Mouse (Mus musculus) CD4-positive, CD25-positive, alpha-beta regulatory T cell, adult 2 months (primary cell): ENCODE measurements around the gene Hacd1.

ENCODE experiments used
- DNase-seq: peaks from one replicate; pipeline ENCODE4 v3.0.0-alpha.2; 2012; ENCODE audit warnings: low read depth, low spot score

The Hacd1 gene

GRCm38 (mm10) chr2:14055566-14056331 lies at the start of gene Hacd1:
Hacd1 (minus strand) TSS chr2:14056135.
- peak; percentile 35 for DNase-seq

DNA sequence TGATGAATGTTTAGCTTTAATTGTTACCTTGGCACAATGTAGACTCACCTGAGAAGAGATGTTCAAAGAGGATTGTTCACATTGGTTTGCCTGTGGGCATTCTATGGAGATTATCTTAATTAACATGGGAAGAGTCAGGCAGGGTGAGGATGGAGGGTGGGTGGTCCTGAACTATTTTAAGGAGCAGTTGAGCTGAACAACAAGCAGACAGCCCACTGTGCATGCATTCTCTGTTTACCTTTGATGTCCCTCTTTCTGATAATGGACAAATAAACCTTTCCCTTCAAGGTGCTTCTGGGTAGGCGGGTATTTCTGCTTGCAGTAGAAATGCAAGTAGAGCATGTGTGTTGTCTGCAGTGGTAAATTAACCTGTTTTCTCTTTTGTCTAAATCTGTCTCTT lies 48.0 kb upstream of the Hacd1 start:
- DNase-seq = no peak

DNA sequence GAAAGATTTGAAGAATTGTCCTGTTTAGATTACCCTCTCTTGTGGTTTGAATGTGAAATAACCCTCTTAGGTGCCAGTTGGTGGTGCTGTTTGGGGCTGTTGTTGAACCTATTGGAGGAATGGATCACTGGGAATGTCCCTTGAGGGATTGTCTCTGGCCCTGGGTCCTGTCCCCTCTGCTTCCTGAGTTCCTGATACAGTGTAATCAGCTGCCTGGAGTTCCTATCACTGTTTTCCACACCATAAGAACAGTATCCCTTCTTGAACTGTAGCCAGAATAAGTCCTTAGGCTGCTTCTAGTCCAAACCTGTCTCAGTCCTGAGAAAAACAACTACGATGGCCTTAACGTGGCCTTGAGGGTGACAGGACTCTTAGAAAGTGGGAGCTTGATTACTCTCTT lies 46.7 kb upstream of the Hacd1 start:
- DNase-seq = no peak

DNA sequence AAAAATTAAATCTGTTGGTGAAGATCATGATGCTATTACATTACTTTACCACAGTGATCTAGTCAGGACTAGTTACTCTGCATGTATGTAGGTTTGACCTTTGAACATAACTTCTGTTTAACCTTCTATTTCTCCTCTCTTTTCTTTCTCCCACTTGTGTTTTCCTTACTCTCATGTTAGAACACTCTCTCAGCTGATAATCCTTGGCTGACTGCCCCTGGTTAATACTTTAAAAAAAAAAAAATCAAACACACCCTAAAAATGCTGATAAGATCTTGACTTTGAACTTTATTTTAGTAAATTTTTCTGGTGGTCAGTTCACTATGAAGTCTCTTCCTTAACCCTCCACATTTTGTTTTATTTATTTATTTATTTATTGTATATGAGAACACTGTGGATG lies 44.6 kb upstream of the Hacd1 start:
- no peak for DNase-seq

DNA sequence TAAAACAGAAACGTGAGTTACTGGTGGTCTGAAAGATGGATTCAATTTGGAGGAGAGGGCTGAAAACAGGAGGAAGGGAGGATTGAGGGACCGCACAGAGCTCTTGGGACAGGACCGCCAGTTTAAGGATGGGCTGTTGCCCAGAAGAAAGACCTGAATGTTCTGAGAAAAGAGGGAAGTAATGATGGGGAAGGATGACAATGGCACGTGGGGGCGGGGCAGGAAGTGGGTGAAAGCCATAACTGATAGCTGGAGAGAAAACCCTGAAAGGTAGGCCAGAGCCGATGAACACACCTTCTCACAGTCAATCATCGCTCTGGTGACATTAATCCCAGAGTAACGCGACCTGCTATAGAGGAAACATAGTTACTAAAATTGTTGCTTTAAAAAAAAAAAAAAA lies 22.6 kb upstream of the Hacd1 start:
- peak; percentile 36 for DNase-seq

- no peak for DNase-seq
Measured at GRCm38 (mm10) chr2:14074221-14074901, 18.4 kb upstream of the Hacd1 start.

- DNase-seq = peak; percentile 91
Measured at GRCm38 (mm10) chr2:14073362-14074220, 17.7 kb upstream of the Hacd1 start, which contains the start of gene Stam. Stam (plus strand) TSS chr2:14074098.

- no peak for DNase-seq
Measured at GRCm38 (mm10) chr2:14073008-14073361, 17.1 kb upstream of the Hacd1 start.

DNA sequence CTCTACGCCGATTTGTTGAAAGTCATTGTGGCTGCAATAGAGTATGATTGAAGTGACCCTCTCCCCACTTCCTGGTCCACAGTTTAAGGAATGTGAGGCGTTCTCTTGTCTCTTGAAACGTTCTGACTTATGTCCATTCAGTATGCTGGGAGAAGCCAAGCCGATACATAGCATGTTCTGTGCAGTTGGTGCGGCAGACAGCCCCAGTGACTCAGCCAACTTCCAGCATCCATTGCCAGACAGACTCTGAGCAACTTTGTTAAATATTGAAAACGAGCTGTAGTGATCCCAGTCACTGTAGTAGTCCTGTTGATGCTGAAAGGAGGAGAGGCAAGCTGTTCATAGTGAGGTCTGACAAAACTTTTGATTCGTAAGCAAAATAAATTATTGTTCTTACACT lies 14.5 kb upstream of the Hacd1 start:
- no peak for DNase-seq

GRCm38 (mm10) chr2:14069027-14069426 lies 13.1 kb upstream of the Hacd1 start:
- DNase-seq = no peak

- no peak for DNase-seq
Measured at GRCm38 (mm10) chr2:14065704-14066650, 10.0 kb upstream of the Hacd1 start.

DNA sequence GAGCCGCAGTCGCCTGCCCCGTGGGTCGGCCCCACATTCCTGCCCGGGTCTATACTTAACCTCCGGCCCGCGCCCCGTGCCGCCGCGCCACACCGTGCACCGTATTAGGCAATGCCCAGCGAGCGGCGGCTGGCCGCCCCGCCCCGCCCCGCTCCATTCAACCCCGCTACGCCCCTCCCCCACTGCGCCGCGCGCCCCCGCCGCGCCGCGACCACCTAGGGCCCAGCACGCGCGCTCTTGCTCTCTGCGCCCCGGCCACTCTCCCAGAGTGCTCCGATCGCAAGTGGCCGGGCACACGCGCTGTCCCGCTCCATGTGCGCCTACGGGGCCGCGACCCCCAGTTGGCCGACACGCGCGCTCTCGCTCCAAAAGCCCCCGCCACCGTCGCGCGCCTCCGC lies 768 bp downstream of the Hacd1 start:
- DNase-seq = peak; percentile 11

GRCm38 (mm10) chr2:14054716-14055115 lies 1.2 kb downstream of the Hacd1 start:
- no peak for DNase-seq

GRCm38 (mm10) chr2:14054163-14054562 lies 1.8 kb downstream of the Hacd1 start:
- DNase-seq = no peak

DNA sequence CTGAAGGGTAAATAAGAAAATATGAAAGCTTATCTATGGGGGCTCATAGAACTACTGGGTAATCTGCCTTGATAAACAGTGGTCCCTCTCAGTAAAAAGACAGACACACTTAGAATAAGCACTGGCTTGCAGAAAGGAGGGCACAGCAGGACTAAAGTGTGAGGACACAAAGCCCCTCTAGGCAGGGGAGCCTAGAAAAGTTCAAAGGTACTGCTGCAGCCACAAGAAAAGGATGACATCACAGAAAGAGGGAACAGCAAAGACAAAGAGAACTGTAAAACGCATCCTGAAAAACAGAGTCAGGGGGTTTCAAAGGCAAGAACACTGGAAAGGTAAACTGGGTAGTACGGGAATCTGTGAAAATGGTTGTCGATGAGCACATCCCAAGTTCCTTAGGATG lies 2.3 kb downstream of the Hacd1 start:
- no peak for DNase-seq

- DNase-seq = no peak
Measured at GRCm38 (mm10) chr2:14048808-14049207, 7.1 kb downstream of the Hacd1 start.

DNA sequence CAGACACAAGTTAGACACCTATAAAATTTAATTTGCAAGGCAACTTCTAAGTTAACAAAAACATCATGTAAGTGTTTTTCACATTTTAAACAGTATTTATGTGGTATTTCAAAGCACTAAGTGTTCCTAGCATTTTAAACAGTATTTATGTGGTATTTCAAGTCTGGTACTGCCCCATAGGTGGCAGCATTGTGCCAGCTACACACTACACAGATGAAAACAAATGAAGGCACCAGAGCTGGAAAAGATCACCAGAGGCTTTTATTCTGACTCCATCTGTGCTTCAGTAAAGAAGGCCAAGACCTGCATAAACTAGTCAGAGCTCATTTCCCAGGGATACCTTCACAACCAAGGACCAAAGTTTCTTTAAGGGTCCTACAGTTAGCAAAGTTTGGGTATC lies 7.6 kb downstream of the Hacd1 start:
- peak; percentile 85 for DNase-seq

DNA sequence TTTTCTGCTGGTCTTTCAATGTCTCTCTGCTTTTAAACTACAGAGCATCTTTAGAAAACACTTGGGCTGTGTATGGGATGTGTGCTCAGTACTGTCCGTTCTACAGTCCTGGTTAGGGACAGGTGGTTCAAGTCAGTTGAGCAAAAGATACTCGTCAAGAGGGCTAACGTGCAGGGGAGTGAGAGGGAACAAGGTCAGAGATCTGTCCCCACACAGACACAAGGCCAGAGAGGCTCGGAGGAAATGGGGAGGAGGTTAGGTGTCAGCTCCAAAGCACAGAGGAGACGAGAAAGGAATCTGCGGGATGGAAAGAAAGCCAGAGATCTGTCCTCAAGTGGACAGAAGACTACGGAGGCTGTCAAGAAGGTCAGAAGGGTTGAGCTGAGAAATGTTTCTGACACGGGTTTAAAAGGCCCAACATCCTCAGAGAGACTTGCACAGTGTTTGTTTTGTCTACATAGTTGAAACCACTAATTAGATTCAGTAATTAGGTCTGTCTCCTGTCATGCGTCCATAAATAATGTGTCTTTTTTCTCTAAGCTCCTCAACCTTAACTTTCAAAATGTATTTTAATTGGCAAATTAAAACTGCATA lies 12.3 kb downstream of the Hacd1 start:
- no peak for DNase-seq

- no peak for DNase-seq
Measured at GRCm38 (mm10) chr2:14043011-14043410, 12.9 kb downstream of the Hacd1 start.

DNA sequence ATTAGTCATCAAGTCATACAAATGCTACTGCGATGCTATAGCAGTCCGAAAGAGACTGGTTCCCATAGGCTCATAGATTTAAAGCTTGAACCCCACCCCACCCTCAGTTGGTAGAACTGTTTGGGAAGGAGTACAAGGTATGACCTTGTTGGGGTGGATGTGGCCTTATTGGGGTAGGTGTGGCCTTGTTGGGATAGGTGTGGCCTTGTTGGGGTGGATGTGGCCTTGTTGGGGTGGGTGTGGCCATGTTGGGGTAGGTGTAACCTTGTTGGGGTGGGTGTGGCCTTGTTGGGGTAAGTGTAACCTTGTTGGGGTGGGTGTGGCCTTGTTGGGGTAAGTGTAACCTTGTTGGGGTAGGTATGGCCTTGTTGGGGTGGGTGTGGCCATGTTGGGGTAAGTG lies 14.7 kb downstream of the Hacd1 start:
- no peak for DNase-seq

- DNase-seq = no peak
Measured at GRCm38 (mm10) chr2:14019228-14019627, 36.7 kb downstream of the Hacd1 start.
